Mouse (Mus musculus): ENCODE measurements around the gene Rnf7.
"Not testable (repeated sequence)": the region's sequence is repeated elsewhere in the genome, so short reads cannot be mapped to it uniquely, and the experiment has no call there.

Rnf7 gene

DNA sequence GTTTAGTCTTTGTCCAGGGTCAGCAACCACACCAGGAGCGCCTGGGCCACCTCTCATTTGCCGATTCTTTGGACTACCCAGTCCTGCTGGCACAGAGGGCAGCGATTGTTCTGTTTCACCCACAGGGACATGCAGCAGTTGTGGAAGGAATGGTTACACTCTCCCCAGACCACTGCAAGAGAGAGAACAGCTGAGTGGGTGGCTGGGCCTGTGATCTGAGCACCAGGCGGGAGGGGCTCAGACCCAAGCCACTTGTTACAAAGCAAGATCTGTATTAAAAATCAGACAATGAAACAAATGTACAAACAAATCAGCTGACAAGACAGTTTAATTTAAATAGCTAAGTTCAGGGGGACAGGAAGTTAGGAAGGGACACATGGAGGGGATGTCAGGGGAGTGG, 6.8 kb downstream of the Rnf7 start:
- not testable (repeated sequence) for ATAC-seq (ENCODE audit: insufficient number of reproducible peaks, low FRiP score, low TSS enrichment)

DNA sequence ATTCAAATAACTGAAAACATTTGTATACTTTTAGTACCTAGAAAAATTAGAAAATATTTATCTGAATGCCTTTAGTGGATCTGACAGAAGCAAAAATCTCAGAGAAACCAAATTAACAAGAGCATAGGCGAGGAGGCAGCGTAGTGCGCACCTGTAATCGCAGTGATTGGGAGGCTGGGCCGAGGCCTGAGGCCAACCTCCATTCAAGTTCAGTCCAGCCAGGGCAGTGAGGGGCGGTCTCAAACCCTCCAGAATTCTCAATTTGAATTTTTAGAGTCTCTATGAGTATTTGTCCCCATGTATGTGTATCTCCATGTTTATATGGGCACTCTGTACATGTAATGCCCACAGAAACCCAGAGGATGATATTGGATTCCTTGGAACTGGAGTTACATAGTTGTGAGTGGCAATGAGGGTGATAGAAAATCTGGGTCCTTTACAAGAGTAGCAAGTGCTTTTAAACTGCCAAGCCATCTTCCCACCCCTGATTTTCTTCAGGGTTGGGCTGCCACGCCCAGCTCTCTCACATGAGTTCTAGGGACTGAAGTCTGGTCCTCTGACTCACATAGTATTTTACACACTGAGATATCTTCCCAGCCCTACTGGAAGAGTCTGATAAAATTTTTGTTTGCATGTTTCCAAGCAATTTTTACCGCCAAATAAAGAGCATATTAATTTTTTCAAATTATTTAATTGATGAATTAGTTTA, 8.1 kb downstream of the Rnf7 start:
- ATAC-seq (ENCODE audit: insufficient number of reproducible peaks, low FRiP score, low TSS enrichment): no peak

DNA sequence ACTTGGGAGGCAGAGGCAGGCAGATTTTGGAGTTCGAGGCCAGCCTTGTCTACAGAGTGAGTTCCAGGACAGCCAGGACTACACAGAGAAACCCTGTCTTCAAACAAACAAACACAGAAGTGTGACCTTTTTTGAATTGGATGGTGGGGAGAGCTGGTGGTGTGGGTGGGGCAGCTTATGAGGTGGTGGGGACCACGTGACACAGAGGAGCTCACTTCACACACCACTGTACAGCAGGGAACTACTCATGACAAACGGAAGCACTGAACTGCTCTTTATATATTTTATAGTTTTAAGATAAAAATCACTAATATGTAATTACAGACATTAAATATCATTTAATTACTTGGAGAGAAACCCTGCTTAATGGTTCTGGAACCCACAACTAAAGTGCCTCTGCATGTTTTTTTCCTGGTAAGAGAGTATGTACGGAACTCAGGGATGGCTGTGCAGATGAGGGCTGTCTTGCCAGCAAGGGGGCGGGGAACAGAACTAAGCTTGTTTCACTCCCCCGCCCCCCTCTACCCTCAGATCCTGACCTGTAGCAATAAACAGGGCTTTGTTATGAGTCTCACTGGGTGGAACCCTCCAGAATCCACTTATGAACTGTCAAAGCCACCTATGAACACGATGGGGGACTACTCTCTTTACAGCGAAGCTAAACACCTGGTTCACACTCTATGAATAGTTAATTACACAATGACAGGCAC, 8.8 kb downstream of the Rnf7 start:
- ATAC-seq (ENCODE audit: insufficient number of reproducible peaks, low FRiP score, low TSS enrichment): no peak

DNA sequence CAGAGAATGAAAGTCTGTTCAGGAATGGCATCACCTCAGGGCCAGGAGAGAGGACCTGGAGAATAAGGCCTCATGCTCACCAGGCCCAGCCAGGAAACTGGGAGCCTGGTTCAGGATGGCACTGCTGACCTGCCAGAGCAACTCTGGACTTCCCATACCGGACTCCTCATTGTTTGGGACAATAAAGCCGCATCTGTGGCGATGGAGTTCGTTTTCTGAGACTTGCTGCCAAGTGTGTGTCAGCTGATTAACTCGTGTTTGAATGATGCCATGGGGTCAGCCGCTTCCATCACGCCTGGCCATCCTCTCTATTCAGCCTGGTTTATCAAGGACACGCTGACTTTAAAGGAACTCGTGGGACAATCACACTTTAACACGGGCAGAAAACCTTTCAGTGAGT, 14.8 kb downstream of the Rnf7 start:
- no peak for ATAC-seq (ENCODE audit: insufficient number of reproducible peaks, low FRiP score, low TSS enrichment)

DNA sequence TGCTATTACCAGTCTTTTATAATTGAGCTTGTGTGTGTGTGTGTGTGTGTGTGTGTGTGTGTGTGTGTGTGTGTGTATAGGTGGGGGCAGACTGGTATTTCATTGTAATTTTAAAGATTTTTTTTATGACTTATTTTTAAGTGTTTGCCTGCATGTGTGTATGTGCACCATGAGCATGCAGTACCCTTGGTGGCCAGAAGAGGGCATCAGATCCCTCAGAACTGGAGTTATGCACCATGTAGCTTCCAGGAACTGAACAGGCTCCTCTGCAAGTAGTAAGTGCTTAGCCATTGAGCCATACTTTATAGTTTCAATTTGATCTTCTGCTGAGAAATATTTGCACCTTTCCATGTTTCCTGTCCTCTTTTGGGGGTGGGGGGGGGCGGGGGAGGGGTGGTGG, 16.9 kb downstream of the Rnf7 start:
- ATAC-seq (ENCODE audit: insufficient number of reproducible peaks, low FRiP score, low TSS enrichment): no peak

DNA sequence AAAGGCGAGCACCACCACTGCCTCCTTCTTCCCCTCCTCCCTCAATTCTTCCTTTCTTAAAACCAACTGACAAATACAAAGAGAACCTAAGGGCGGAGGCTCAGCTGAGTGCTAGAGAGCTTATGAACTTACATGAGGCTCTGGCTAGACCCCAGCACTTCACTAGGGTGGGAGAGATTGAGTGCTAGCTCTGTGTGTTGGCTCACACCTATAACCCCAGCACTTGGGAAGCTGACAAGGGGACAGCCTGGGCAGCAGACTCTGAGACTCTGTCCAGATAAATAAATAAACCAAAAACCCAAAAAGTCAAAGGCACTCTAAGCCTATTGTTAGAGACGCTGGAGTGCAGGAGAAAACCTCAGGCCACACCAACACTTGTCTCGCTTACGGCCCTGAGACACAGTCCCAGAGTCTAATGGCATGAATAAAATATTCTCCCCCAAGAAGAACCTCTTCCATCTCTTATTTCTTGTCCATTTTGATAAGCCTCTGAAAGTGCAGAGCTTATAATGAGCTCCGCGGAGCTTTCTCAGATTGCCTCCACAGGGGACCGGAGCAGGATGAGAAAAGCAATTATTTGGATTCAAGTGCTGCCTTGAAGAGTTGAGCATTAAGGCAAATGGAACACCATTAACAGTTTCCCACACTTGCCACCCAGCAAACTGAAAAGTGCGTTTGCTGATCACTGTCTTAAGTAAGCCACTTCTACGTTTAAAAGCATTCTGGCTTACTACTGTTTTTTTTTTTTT, 18.2 kb downstream of the Rnf7 start:
- no peak for ATAC-seq (ENCODE audit: insufficient number of reproducible peaks, low FRiP score, low TSS enrichment)

DNA sequence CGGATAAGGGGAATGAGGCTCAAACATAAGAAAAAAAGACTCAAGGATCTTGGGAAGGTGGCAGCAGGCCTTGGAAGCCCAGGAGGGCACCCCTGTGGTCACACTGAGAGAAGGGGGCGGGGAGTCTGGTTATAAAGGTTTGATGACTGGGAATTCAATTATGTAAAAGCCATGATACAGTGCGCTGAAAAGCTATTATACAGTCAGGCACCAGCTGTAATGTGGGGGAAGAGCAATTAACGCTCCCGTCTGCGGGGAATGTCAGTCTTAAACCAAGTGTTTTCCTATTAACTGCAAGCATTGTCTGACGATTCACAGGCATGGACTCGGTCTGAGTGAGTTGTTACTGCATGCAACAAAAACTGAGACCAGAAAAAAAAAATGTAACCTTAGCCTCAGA, 22.9 kb downstream of the Rnf7 start:
- no peak for ATAC-seq (ENCODE audit: insufficient number of reproducible peaks, low FRiP score, low TSS enrichment)

DNA sequence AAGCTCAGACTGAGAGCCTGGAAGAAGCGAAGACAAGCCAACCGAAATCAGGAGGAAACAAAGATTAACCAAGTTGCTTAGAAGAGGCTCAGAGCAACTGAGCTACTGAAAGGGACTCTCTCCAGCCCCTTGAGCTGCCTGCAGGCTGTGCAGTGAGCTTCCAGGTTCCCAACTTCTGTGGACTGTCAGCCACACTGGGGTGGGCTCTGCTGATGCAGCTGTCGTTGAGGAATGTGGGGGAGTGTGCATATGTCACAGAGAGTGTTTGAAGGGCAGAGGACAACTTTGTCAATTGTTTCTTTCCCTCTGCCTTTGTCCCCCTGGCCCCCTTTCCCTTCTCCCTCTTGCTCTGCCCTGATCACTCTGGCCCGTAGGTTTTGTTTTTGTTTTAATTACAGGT, 25.5 kb downstream of the Rnf7 start:
- ATAC-seq (ENCODE audit: insufficient number of reproducible peaks, low FRiP score, low TSS enrichment): no peak

DNA sequence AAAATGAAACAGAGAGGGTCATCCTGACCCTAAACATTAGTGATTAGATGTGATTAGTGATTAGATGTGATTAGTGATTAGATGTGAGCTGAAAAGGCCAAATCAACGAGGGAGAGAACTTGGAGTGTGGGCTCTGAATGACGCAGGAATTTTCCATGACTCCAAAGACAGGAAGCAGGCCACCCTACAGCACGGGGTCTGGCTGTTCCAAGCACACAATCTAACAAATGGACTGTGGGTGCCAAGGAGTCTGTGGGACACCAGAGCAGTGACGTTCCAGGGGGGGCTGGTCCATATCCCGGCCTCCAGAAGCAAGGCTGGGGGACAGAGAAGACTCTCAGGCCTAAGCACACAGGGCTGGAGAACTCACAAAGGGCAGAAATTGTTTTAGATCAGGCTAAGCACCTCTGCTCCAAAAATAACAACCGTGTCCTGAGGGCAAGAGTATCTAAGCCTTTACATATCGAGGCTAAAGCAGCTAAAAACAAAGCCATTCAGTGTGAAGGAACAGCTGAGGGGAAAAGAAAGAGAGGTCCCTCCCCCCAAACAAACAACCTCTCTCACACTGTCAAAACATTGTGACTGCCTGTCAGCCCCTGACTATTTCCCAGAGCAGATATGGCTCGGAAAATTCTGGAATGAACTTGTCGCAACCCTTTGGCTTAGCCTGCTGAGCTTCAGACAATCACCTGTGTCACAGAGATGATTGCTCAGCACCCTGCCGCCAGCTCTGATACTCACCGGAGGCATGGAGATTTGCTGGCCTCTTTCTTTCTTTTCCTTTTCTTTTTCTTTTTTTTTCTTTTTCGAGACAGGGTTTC, 27.4 kb downstream of the Rnf7 start:
- no peak for ATAC-seq (ENCODE audit: insufficient number of reproducible peaks, low FRiP score, low TSS enrichment)

DNA sequence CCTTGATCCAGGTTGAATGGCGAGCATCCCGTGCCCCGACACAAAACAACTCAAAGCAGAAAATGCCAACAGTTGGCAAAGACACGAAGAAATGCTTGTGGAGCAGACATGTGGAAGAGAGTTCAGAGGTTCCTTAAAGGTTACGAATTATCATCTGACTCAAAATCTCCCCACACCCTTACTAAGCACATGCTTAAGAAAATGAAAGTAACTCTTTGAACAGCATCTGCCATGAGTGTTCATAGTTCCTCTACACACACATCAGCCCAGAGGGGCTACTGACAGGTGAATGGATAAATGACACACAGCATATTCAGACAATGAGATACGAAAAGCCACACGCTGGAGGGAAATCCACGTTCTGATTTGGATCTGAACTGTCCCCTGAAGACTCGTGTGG, 29.0 kb downstream of the Rnf7 start:
- ATAC-seq (ENCODE audit: insufficient number of reproducible peaks, low FRiP score, low TSS enrichment): no peak

DNA sequence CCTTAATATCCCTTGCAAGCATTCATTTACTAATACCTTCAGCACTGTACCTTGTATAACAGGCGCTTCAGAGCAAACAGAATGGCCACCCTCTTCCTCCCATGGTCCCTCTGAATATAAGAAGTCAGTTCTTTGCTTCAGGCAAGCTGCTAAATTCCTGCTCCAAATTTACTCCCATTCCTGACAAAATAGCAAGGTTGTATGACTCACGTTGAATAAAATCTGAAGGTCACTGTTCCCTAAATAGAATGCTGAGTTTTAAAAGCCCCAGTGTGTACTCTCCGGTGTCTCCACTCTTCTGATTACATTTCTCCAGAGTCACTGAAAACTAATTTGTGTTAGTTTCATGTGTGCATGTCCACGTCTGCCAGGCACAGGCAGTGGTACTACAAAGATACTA, 33.1 kb downstream of the Rnf7 start:
- no peak for ATAC-seq (ENCODE audit: insufficient number of reproducible peaks, low FRiP score, low TSS enrichment)

DNA sequence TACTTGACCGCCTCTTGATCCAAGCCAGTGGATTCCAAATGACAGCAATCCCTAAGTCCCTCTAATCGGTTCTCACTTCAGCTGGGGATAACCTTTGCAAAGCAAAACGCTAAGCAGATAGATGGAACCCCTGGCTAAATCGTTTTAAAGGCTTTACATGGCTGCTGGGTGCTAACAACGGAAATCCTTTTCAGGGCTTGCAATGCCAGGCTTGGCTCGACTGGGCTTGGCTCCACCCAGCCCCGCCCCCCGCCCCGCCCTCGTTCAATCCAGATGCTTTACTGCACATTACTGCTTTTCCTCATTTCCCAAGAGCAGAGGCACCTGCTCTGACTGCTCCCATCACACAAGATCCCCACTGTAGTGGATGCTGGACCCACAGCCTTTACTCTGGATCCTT, 36.4 kb downstream of the Rnf7 start:
- ATAC-seq (ENCODE audit: insufficient number of reproducible peaks, low FRiP score, low TSS enrichment): no peak

DNA sequence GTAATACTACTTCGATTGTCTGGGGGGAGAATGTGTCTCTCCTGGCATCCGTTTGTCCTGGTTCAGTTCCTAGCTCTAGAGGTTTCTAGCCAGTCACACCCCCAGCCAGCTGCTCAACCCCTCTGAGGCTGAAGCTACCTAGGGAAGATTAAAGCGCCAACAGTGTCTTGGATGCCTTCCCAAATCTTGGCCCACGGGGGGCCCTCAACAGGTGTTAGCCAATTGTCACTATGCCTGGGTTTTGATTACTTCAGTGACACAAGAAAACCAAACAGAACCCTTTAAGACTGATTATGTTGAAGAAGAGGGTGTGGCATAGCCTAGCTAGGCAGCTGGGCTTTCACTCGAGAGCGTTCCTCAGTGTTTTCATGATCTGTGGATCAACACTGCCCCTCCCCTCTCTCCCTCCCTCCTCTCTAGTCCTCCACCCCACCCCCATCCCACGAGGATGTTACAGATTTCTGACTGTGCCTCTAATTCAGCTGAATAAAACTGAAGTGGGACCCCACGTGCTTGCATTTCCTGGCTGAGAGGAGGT, 40.1 kb downstream of the Rnf7 start:
- ATAC-seq (ENCODE audit: insufficient number of reproducible peaks, low FRiP score, low TSS enrichment): 0 out of 2 replicates have a peak, but pooled peaks have one; percentile 50

DNA sequence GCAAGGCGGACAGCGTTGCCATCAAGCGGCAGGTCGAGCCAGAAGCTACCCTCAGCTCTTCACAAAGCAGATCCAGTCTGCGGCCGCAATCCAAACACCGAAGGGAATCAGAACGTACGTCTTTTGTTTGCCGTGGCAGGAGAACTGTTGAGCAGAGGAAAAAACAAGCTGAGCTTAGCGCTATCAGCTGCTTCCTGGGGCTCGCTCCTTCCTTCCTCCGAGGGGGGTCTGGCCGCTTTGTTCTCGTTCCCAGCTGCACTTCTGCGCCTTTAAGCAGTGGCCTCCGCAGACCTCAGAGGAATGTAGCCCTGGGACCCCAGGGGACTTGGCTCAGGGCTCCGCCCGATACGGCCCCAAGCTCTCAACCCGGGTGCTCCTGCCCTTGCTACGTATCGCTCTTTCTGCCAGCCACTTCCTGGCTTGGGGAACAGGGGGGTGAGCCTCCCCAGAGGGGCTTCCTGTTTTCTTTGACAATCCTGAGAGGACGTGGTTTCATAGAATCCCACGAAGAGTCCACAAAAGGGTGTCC, 40.6 kb downstream of the Rnf7 start:
- 0 out of 2 replicates have a peak, but pooled peaks have one; percentile 32 for ATAC-seq (ENCODE audit: insufficient number of reproducible peaks, low FRiP score, low TSS enrichment)

DNA sequence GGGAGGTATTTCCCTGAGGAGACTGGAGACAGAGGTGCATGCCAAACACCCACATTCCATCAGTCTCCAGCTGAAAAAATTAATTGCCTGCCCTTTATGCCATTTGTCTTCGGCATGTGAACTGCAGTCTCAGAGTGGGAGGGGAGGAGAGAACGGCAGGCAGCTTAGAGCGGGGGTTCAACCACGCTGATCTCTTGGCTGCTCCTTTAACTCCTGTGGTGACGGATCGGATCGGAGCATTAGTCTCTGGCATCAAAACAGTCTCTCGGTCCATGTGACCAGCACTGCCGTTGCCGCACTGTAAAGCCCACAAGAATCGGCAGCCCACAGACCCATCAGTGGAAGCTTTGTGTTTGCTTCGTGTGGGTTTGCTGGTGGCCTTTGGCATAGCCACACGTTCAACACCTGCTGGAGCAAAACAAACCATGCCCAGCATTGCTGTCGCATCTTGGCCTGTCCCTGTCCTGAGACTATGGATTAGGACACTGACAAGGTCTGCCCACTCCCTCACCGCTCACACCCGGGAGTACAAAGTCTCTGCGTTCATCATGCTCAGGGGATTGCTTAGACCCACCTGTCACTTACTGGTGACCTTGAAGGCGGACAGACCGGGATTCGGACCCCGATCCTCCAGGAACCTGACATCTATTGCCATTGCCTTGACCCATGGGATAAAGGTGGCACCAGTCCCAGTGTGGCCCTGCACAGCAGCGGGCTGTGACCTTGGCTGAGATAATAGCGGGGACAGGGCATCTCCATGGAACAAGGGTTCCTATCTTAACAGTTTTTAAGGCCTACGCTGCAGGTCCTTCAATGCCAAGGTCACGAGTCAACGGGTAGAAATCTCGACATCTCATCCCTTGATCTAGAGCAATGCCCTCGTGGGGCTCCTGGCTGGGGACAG, 41.3 kb downstream of the Rnf7 start:
- ATAC-seq (ENCODE audit: insufficient number of reproducible peaks, low FRiP score, low TSS enrichment): no peak

DNA sequence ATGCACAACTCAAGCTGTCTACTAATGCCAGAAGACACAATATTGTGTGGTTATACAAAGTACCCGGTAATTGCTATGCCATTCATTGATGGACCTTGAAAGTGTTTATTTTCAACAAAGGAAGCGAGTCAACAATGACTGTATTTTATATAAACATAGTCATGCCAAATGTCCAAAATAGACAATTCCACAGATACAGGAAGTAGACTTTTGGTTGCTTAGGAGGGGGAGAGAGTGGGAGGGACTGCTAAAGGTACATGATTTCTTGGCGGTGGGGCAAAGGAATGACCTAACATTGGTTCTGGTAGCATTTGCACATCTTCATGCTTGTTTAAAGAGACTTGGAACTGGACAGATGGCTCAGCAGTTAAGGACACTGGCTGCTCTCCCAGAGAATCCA, 45.9 kb downstream of the Rnf7 start:
- no peak for ATAC-seq (ENCODE audit: insufficient number of reproducible peaks, low FRiP score, low TSS enrichment)

DNA sequence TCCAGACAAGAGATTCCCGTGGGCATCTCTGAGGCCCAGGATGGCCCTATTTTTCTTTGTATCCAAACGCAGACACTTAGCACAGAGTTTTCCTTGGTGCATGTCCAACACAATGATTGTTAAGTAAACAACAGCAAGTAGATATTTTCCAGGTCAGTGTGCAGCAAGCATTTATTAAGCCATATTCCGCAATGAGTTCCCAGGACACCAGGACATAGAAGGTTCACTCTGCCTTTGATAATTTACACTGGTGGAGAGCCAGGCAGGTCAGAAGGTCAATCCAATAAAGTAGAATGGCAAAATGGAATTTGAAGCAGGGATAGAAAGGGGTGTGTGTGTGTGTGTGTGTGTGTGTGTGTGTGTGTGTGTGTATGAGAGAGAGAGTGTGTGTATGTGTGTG, 47.4 kb downstream of the Rnf7 start:
- no peak for ATAC-seq (ENCODE audit: insufficient number of reproducible peaks, low FRiP score, low TSS enrichment)

DNA sequence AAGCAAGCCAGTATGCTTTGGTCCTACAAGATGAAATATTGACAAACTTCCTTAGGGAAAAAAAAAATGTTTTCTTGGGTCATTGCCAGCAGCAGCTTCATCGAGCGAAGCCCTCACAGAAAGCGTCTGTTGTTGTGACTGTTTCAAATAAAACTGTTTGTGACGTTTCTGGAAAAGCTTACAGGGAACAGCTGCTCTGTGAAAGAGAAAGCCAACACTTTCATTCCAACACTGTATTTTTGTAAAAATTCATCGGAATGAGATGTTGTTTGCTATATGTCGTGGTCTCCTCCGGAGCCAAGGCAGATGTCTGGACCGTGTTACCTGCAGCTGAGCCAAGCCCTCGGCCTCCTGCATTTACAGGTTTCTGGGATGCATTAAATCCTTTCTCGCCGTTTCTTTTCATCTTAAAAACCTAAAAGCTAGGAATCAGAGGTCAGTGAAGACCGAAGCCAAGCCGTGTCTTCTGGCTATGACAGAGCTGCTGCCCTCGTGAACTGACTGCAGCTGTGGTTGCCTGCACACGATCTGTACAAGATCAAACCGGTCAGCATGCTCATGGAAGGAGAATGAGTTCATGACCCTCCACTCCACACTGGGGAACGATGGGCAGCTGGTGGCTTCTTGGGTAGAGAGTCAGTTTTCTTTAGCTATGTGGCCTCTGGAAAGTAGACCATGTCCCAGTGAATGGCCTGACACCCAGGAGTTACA, 50.0 kb downstream of the Rnf7 start:
- ATAC-seq (ENCODE audit: insufficient number of reproducible peaks, low FRiP score, low TSS enrichment): no peak
